Mouse (Mus musculus) myocyte (in vitro differentiated cells): ENCODE data around the gene Pacsin1.

Source experiments
- CEBPB ChIP-seq: IDR thresholded peaks from 2 replicates; pipeline ENCODE4 v1.6.1; 2011; ENCODE audit warnings: mild to moderate bottlenecking, moderate library complexity; ENCODE audit not compliant: poor library complexity, insufficient read depth, severe bottlenecking
- MAX ChIP-seq: IDR thresholded peaks from one replicate; pipeline ENCODE4 v1.6.1; 2011; ENCODE audit warnings: low read depth, mild to moderate bottlenecking, control low read depth
- MYOG ChIP-seq, 3 experiments: IDR thresholded peaks; one replicate each; pipeline ENCODE4 v1.6.1; 2011; ENCODE audit warnings: control low read depth in 2 of 3, low read depth in 2 of 3, mild to moderate bottlenecking in 2 of 3; ENCODE audit not compliant: insufficient read length in 2 of 3, control insufficient read depth in 1 of 3, insufficient read depth in 1 of 3
- POLR2A ChIP-seq: IDR thresholded peaks from one replicate; pipeline ENCODE4 v1.6.1; 2011; ENCODE audit warnings: low read depth, mild to moderate bottlenecking, control low read depth, moderate library complexity; ENCODE audit not compliant: insufficient read length
- REST ChIP-seq: IDR thresholded peaks from one replicate; pipeline ENCODE4 v1.6.1; 2011; ENCODE audit warnings: mild to moderate bottlenecking, control low read depth, moderate library complexity; ENCODE audit not compliant: insufficient read depth, insufficient read length

GRCm38 (mm10) chr17:27658767-27659166 is 3.5 kb downstream of the Pacsin1 start:
- no peak for TF ChIP-seq CEBPB
- TF ChIP-seq POLR2A: no peak
- TF ChIP-seq REST: no peak
- TF ChIP-seq MAX: no peak
- TF ChIP-seq MYOG (IDR thresholded peaks at IDR 0.05; ENCODE audit: control insufficient read depth in 1 of 3, insufficient read depth in 1 of 3, insufficient read length in 2 of 3, low read depth in 2 of 3): no peak
